Mouse (Mus musculus) R1 (cell line): Measurements from ENCODE around the gene Cntrl.

Experiments used
- DNase-seq: peaks from one replicate; pipeline ENCODE4 v3.0.0-alpha.2; 2018; ENCODE audit warnings: low read depth, low spot score

The Cntrl gene

GRCm38 (mm10) chr2:35174100-35174499, 64.8 kb downstream of the Cntrl start:
- DNase-seq, result peak; percentile 11

- DNase-seq, result no peak
Observed at GRCm38 (mm10) chr2:35175281-35176065, 66.2 kb downstream of the Cntrl start.

- no peak for DNase-seq
Observed at GRCm38 (mm10) chr2:35178153-35178552, 68.9 kb downstream of the Cntrl start.

GRCm38 (mm10) chr2:35183115-35183673, 73.9 kb downstream of the Cntrl start:
- no peak for DNase-seq

GRCm38 (mm10) chr2:35188929-35189328, 79.6 kb downstream of the Cntrl start:
- DNase-seq, result no peak

- no peak for DNase-seq
Observed at GRCm38 (mm10) chr2:35193976-35194375, 84.7 kb downstream of the Cntrl start.

GRCm38 (mm10) chr2:35195626-35196544, 86.6 kb downstream of the Cntrl start:
- DNase-seq, result no peak

GRCm38 (mm10) chr2:35199541-35199940, 90.2 kb downstream of the Cntrl start:
- no peak for DNase-seq

GRCm38 (mm10) chr2:35199971-35200897, 90.9 kb downstream of the Cntrl start:
- peak; percentile 68 for DNase-seq

GRCm38 (mm10) chr2:35200898-35201668, 91.8 kb downstream of the Cntrl start, which contains the start of gene Rab14:
Gene Rab14 (minus strand): TSS chr2:35201120.
- DNase-seq, result peak; percentile 99

GRCm38 (mm10) chr2:35203729-35204128, 94.4 kb downstream of the Cntrl start:
- DNase-seq, result no peak

GRCm38 (mm10) chr2:35206761-35207160, 97.5 kb downstream of the Cntrl start:
- no peak for DNase-seq

- no peak for DNase-seq
Observed at GRCm38 (mm10) chr2:35208054-35208453, 98.8 kb downstream of the Cntrl start.

- no peak for DNase-seq
Observed at GRCm38 (mm10) chr2:35208931-35209665, 99.8 kb downstream of the Cntrl start.

GRCm38 (mm10) chr2:35211681-35212080, 102.4 kb downstream of the Cntrl start:
- DNase-seq, result no peak

- DNase-seq, result no peak
Observed at GRCm38 (mm10) chr2:35213345-35213910, 104.1 kb downstream of the Cntrl start.

GRCm38 (mm10) chr2:35214881-35215358, 105.6 kb downstream of the Cntrl start:
- peak; percentile 73 for DNase-seq

GRCm38 (mm10) chr2:35215363-35215762, 106.1 kb downstream of the Cntrl start:
- no peak for DNase-seq

GRCm38 (mm10) chr2:35216701-35217100, 107.4 kb downstream of the Cntrl start:
- DNase-seq, result no peak
